Mouse (Mus musculus) ES-CJ7 (cell line): ENCODE results near the gene Shisa7.
"Not testable (repeated sequence)": the region's sequence is repeated elsewhere in the genome, so short reads cannot be mapped to it uniquely, and the experiment has no call there.

ENCODE experiments used
- DNase-seq: peaks from one replicate; pipeline ENCODE4 v3.0.0; 2011; ENCODE audit warnings: low read depth, low spot score

Shisa7 gene

GRCm38 (mm10) chr7:4844245-4844916 is at the start of gene Shisa7:
TSS of gene Shisa7 (minus strand) at chr7:4844696.
- DNase-seq = no peak

GRCm38 (mm10) chr7:4886680-4887079 is 42.2 kb upstream of the Shisa7 start:
- no peak for DNase-seq

GRCm38 (mm10) chr7:4879036-4879435 is 34.5 kb upstream of the Shisa7 start:
- not testable (repeated sequence) for DNase-seq

- no peak for DNase-seq
Measured at GRCm38 (mm10) chr7:4878186-4878585, 33.7 kb upstream of the Shisa7 start.

- no peak for DNase-seq
Measured at GRCm38 (mm10) chr7:4877226-4877625, 32.7 kb upstream of the Shisa7 start.

GRCm38 (mm10) chr7:4876753-4877221 is 32.3 kb upstream of the Shisa7 start, which contains the start of gene Isoc2a:
TSS of gene Isoc2a (plus strand) at chr7:4877153.
- DNase-seq = peak; percentile 96

GRCm38 (mm10) chr7:4870133-4870532 is 25.6 kb upstream of the Shisa7 start, which contains the start of gene Isoc2b:
TSS of gene Isoc2b (minus strand) at chr7:4870258.
- DNase-seq = peak; percentile 72

GRCm38 (mm10) chr7:4866631-4867180 is 22.2 kb upstream of the Shisa7 start:
- DNase-seq = no peak

GRCm38 (mm10) chr7:4865579-4866493 is 21.3 kb upstream of the Shisa7 start:
- DNase-seq = peak; percentile 97

GRCm38 (mm10) chr7:4865090-4865489 is 20.6 kb upstream of the Shisa7 start:
- DNase-seq = peak; percentile 72

- DNase-seq = no peak
Measured at GRCm38 (mm10) chr7:4864130-4864845, 19.8 kb upstream of the Shisa7 start.

GRCm38 (mm10) chr7:4863541-4864080 is 19.1 kb upstream of the Shisa7 start:
- no peak for DNase-seq

GRCm38 (mm10) chr7:4863041-4863440 is 18.5 kb upstream of the Shisa7 start:
- no peak for DNase-seq

GRCm38 (mm10) chr7:4860926-4861325 is 16.4 kb upstream of the Shisa7 start:
- not testable (repeated sequence) for DNase-seq

- no peak for DNase-seq
Measured at GRCm38 (mm10) chr7:4859418-4859978, 15.0 kb upstream of the Shisa7 start.

- DNase-seq = no peak
Measured at GRCm38 (mm10) chr7:4857321-4857720, 12.8 kb upstream of the Shisa7 start.

- DNase-seq = no peak
Measured at GRCm38 (mm10) chr7:4856508-4856907, 12.0 kb upstream of the Shisa7 start.

GRCm38 (mm10) chr7:4853613-4854012 is 9.1 kb upstream of the Shisa7 start:
- no peak for DNase-seq

- no peak for DNase-seq
Measured at GRCm38 (mm10) chr7:4851315-4851688, 6.8 kb upstream of the Shisa7 start.

GRCm38 (mm10) chr7:4850621-4851314 is 6.3 kb upstream of the Shisa7 start:
- no peak for DNase-seq
